Comparison of ENCODE assay signal across 19 mouse cellular contexts in genomic region chr13:63930525-63930924, GRCm38 (mm10).
A peak's percentile ranks its signal among the peaks of the same experiment; 100 is the strongest.
DNase-seq lines count a peak whose midpoint lies in the region; ATAC-seq and TF ChIP-seq lines count a peak whose summit lies in the region.
"Had no signal": no experiment of that assay in that cellular context is flagged by ENCODE, and none has a peak within 500 bp of the region (broad histone marks: within the 10 kb centered on the region; RNA-seq: fewer than 3 reads in every experiment).

No protein-coding gene starts in this region.

- H3K36me3 ChIP-seq in liver, adult 2 months (ENCODE audit: control insufficient read depth, insufficient read depth, low read length) = no peaks in the 10 kb centered on the region
- H3K36me3 ChIP-seq in liver, embryonic 12.5 days = no peaks in the 10 kb centered on the region
- H3K36me3 ChIP-seq in ES-Bruce4 (ENCODE audit: control insufficient read depth, insufficient read depth, low read length, poor library complexity, severe bottlenecking) = no peaks in the 10 kb centered on the region
- no peaks in the 10 kb centered on the region for H3K36me3 ChIP-seq in hindbrain, embryonic 13.5 days
- no peaks in the 10 kb centered on the region for H3K36me3 ChIP-seq in neural tube, embryonic 15.5 days
- H3K36me3 ChIP-seq: embryonic facial prominence, embryonic 15.5 days; forebrain, embryonic 12.5 days; limb, embryonic 15.5 days had no signal

- H3K4me2 ChIP-seq in liver, embryonic 12.5 days = no peak overlapping the region
- no peak overlapping the region for H3K4me2 ChIP-seq in hindbrain, embryonic 13.5 days
- no peak overlapping the region for H3K4me2 ChIP-seq in neural tube, embryonic 15.5 days
- H3K4me2 ChIP-seq: embryonic facial prominence, embryonic 15.5 days; forebrain, embryonic 12.5 days; limb, embryonic 15.5 days had no signal

- peaks cover 12% of the 10 kb centered on the region; the same call in 1 of the 2 replicates for H3K4me1 ChIP-seq in liver, adult 2 months (ENCODE audit: control insufficient read depth, insufficient read depth, low read length)
- H3K4me1 ChIP-seq in liver, embryonic 12.5 days = peaks cover 23% of the 10 kb centered on the region
- no peaks in the 10 kb centered on the region for H3K4me1 ChIP-seq in ES-Bruce4 (ENCODE audit: control insufficient read depth, insufficient read depth, low read length)
- peaks cover 22% of the 10 kb centered on the region for H3K4me1 ChIP-seq in hindbrain, embryonic 13.5 days (replicated peaks)
- H3K4me1 ChIP-seq in neural tube, embryonic 15.5 days = peaks cover 19% of the 10 kb centered on the region

- TF ChIP-seq EP300 in ES-Bruce4 (IDR thresholded peaks at IDR 0.05; ENCODE audit: insufficient read depth, low read depth, low read length) = no peak

- ATAC-seq in liver, embryonic 12.5 days = no peak
- ATAC-seq in hindbrain, embryonic 13.5 days (ENCODE audit: low FRiP score) = peak; percentile 64
- 0 out of 2 replicates have a peak, but pooled peaks have one; percentile 25 for ATAC-seq in neural tube, embryonic 15.5 days (ENCODE audit: low FRiP score)
- ATAC-seq: CD4-positive, CD25-positive, alpha-beta regulatory T cell, adult 4 months had no signal

- H3K9ac ChIP-seq in liver, adult 2 months (ENCODE audit: low read depth, low read length) = no peak overlapping the region
- H3K9ac ChIP-seq in liver, embryonic 12.5 days = no peak overlapping the region
- H3K9ac ChIP-seq in ES-Bruce4 (ENCODE audit: low read depth, poor library complexity, severe bottlenecking) = no peak overlapping the region
- H3K9ac ChIP-seq in hindbrain, embryonic 13.5 days = peak overlapping the region; percentile 40
- no peak overlapping the region for H3K9ac ChIP-seq in neural tube, embryonic 15.5 days (replicated peaks)
- H3K9ac ChIP-seq: embryonic facial prominence, embryonic 15.5 days; forebrain, embryonic 12.5 days; limb, embryonic 15.5 days had no signal

- H3K4me3 ChIP-seq in liver, adult 2 months (ENCODE audit: insufficient read depth, low read depth, low read length) = no peak overlapping the region
- no peak overlapping the region for H3K4me3 ChIP-seq in liver, embryonic 12.5 days
- H3K4me3 ChIP-seq in ES-Bruce4 (ENCODE audit: low read depth, low read length) = 0 out of 2 replicates have a peak overlapping the region, but pooled peaks have one; percentile 38
- H3K4me3 ChIP-seq in hindbrain, embryonic 13.5 days = no peak overlapping the region
- H3K4me3 ChIP-seq in neural tube, embryonic 15.5 days (replicated peaks) = no peak overlapping the region
- H3K4me3 ChIP-seq: embryonic facial prominence, embryonic 15.5 days; forebrain, embryonic 12.5 days; limb, embryonic 15.5 days had no signal

- TF ChIP-seq CTCF in liver, adult 2 months (IDR thresholded peaks at IDR 0.05; ENCODE audit: low read depth, low read length) = no peak
- no peak for TF ChIP-seq CTCF in ES-Bruce4 (IDR thresholded peaks at IDR 0.05; ENCODE audit: low read depth, low read length)

- H3K79me2 ChIP-seq in liver, adult 2 months (ENCODE audit: control insufficient read depth, insufficient read depth, low read length) = no peaks in the 10 kb centered on the region

- H3K9me3 ChIP-seq in liver, embryonic 12.5 days (replicated peaks) = no peaks in the 10 kb centered on the region
- H3K9me3 ChIP-seq in ES-Bruce4 (replicated peaks; ENCODE audit: control insufficient read depth, insufficient read depth, low read length, poor library complexity, severe bottlenecking) = no peaks in the 10 kb centered on the region
- H3K9me3 ChIP-seq in hindbrain, embryonic 13.5 days = no peaks in the 10 kb centered on the region
- H3K9me3 ChIP-seq in neural tube, embryonic 15.5 days (replicated peaks) = no peaks in the 10 kb centered on the region
- H3K9me3 ChIP-seq: embryonic facial prominence, embryonic 15.5 days; forebrain, embryonic 12.5 days; limb, embryonic 15.5 days had no signal

- no peaks in the 10 kb centered on the region for H3K27me3 ChIP-seq in liver, adult 2 months (ENCODE audit: control insufficient read depth, insufficient read depth, low read length)
- no peaks in the 10 kb centered on the region for H3K27me3 ChIP-seq in liver, embryonic 12.5 days (replicated peaks)
- H3K27me3 ChIP-seq in ES-Bruce4 (ENCODE audit: control insufficient read depth, insufficient read depth, low read length, poor library complexity, severe bottlenecking) = no peaks in the 10 kb centered on the region
- 0 out of 2 replicates have a peak, but pooled peaks cover 7% of the 10 kb centered on the region for H3K27me3 ChIP-seq in hindbrain, embryonic 13.5 days
- no peaks in the 10 kb centered on the region for H3K27me3 ChIP-seq in neural tube, embryonic 15.5 days (replicated peaks)
- H3K27me3 ChIP-seq: embryonic facial prominence, embryonic 15.5 days; forebrain, embryonic 12.5 days; limb, embryonic 15.5 days had no signal

- WGBS in liver, adult 2 months = 37% methylated on average over 10 of the region's 10 CpGs
- 70% methylated on average over 10 of the region's 10 CpGs for WGBS in liver, embryonic 12.5 days (ENCODE audit: insufficient replicate concordance)
- WGBS in hindbrain, embryonic 13.5 days = 61% methylated on average over 10 of the region's 10 CpGs
- 45% methylated on average over 10 of the region's 10 CpGs for WGBS in neural tube, embryonic 15.5 days

- TF ChIP-seq POLR2A in liver, adult 2 months (IDR thresholded peaks at IDR 0.05; ENCODE audit: extremely low read depth, insufficient read depth, low read length) = no peak
- no peak for TF ChIP-seq POLR2A in ES-Bruce4 (IDR thresholded peaks at IDR 0.05; ENCODE audit: insufficient read depth, low read length)

- no peak overlapping the region for H3K27ac ChIP-seq in liver, adult 2 months (replicated peaks; ENCODE audit: insufficient read depth, low read depth, low read length)
- no peak overlapping the region for H3K27ac ChIP-seq in liver, embryonic 12.5 days
- no peak overlapping the region for H3K27ac ChIP-seq in ES-Bruce4 (ENCODE audit: insufficient read depth, low read length)
- no peak overlapping the region for H3K27ac ChIP-seq in hindbrain, embryonic 13.5 days
- no peak overlapping the region for H3K27ac ChIP-seq in neural tube, embryonic 15.5 days (replicated peaks)
- H3K27ac ChIP-seq: embryonic facial prominence, embryonic 15.5 days; forebrain, embryonic 12.5 days; limb, embryonic 15.5 days had no signal

- DNase-seq in liver, adult 2 months (ENCODE audit: extremely low read depth, low read depth, low spot score) = peak; percentile 18
- DNase-seq in left cerebral cortex, adult 8-10 months (ENCODE audit: low spot score in 2 of 2) = no peak
- no peak for DNase-seq in spleen, adult 18-20 months
- DNase-seq: adrenal gland, adult 8-10 months; gastrocnemius, postnatal 36 days; heart, postnatal 14 days; kidney, adult 11 months; kidney, postnatal 36 days; layer of hippocampus, adult 9-11 months; lung, adult 18-20 months; thymus, postnatal 14 days had no signal
